Mouse (Mus musculus) heart, postnatal 0 days (tissue): ENCODE results near the gene Gm7247.
"Not testable (repeated sequence)": the region's sequence is repeated elsewhere in the genome, so short reads cannot be mapped to it uniquely, and the experiment has no call there.

ENCODE experiments used
- CTCF ChIP-seq: IDR thresholded peaks from 2 replicates; pipeline ENCODE4 v1.5.1; 2016; ENCODE audit warnings: antibody characterized with exemption, control low read depth, low read depth
- EP300 ChIP-seq: IDR thresholded peaks from 2 replicates; pipeline ENCODE4 v1.6.1; 2016; ENCODE audit warnings: antibody characterized with exemption, low read depth

GRCm38 (mm10) chr14:51480278-51480677 lies 118.7 kb downstream of the Gm7247 start:
- not testable (repeated sequence) for TF ChIP-seq CTCF, EP300
